Mouse (Mus musculus) cerebellum, postnatal 36 days (tissue): ENCODE measurements at regions not wholly inside any gene's neighbourhood (a gene's known extent, or its start where the extent isn't known, plus 50 kb on each side); places are given as distances from the start of the nearest gene placed in this dataset.
A peak's percentile ranks its signal among the peaks of the same experiment; 100 is the strongest.

Source experiments
- DNase-seq, 2 experiments: peaks; one replicate each; pipeline ENCODE4 v3.0.0; 2021 to 2022; ENCODE audit warnings: mixed read lengths in 2 of 2

DNA sequence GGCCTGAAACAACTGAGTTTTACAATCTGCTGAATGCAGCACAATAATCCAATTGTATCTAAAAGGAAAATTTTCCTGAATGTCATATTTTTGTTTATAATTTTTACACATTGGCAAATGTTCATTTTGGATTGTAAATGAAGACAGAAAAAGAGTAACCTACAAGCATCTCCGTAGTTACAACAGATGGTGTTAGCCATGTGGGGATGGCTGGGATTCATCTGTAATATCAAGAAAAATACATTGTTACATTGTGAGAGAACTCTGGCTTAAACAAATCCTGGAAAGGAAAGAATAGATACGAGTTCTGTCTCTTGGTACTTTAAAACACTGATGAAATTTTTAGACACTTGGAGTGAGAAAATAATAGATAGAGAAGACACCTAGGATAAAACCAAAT, 1106.0 kb downstream of the Grm8 start:
- DNase-seq, result no peak

DNA sequence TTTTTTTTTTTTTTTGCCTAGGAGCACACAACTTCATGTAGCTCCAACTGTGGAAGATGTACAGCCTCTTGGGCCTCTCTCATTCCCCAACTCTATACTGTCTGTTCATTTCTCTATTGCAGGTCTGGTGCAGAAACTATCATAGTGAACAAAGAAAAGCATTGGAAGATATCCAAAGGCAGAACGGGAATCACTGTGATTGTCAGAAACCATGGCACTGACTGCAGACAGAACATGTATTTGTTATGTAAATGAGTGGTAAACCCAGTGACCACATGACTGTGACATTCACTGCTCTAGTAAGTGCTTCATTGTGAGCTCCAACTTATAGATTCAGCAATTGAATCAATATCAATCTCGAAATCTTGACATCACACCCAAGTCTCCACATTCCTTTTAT, 1106.6 kb downstream of the Grm8 start:
- no peak for DNase-seq

DNA sequence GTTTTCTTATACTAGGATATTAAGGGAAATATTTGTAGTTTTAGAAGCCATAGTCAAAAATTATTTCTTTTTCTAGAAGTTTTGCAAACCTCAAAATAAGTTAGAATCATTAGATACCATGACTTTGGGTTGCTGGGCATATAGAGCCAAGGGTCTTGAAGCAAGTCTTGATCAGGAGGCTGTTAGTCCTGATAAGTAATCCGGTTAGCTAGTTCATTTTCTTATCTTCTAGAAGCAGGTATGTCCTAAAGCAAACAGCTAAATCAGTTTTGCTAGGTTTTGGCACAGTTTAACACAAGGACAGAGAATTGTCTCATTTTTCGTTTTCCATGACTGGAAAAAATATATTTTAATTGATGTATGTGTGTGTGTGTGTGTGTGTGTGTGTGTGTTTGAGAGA, 1113.3 kb downstream of the Grm8 start:
- DNase-seq, result no peak

DNA sequence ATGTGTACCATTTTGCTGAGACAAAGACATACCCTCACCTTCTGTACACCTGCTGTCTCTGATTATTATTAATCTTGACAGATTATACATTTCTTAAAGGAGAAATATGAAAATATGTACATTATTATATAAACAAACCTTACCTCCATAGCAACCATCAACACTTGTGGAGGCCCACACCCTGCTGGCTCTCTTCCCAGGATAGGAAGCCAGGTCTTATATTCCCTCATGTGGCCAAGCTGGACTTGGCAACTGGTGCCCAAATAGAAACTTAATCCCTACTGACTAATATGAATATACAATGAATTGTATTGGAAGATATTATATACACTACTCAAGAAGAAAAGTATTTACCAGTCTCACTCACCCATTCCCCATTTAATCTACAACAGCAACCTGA, 1120.5 kb downstream of the Grm8 start:
- no peak for DNase-seq

DNA sequence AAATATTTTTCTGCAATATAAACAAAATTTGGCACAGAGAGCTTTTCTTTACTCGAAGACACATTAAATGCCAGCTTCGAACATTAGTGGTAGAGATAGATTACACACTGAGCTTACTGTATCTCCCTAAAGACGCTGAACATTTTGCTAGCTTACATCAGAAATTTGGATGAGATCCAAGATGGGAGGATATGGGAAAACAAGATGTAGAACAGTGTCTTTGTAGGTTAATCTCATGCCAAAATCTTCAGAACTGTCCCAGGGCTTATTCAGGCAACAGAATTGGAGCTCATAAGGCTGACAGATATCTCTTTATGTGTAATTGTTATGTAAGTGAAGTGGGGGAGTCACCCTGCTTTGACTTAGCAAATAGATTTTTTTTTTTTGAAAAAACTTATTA, 1158.4 kb downstream of the Grm8 start:
- no peak for DNase-seq

DNA sequence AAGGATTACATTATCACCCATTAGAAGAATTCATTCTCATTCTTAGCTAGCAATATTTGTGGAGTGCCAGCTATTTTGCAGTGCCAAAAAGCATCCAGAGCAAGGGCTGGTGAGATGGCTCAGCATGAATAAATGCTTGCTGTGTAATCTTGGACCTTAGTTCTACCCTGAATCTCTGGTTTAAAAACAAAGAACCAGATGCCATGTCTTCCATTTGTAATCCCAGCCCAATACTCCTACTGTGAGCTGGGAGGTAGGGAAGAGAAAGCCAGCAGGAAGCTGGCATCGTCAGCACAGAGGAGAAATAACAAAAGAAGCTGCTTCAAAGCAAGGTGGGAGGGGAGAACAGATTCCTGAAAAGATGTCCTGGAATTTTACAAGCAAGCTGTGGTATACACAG, 1140.1 kb upstream of the Pot1a start:
- peak; percentile 1 to 8 for DNase-seq
